Mouse (Mus musculus) layer of hippocampus, adult 2 months (tissue): ENCODE measurements around the gene Tmed3. TPM values are rescaled to one million over a fixed set of nuclear protein-coding genes. Genes with fewer than 3 reads are reported as not detected.

ENCODE experiments used
- DNase-seq, 2 experiments: peaks; one replicate each; pipeline ENCODE4 v3.0.0; 2022; ENCODE audit warnings: low spot score in 2 of 2
- H3K27ac ChIP-seq: fragments of 200-600 bp; 2 replicates; pipeline ENCODE4 v1.8.1; 2022
- H3K4me3 ChIP-seq: fragments of 200-600 bp; 2 replicates; pipeline ENCODE4 v1.8.1; 2022; ENCODE audit warnings: mild to moderate bottlenecking
- CTCF ChIP-seq: fragments of 200-600 bp; conservative IDR thresholded peaks from 2 replicates; pipeline ENCODE4 v1.8.1; 2022; ENCODE audit warnings: antibody characterized with exemption, mild to moderate bottlenecking, moderate library complexity
- long read RNA-seq, 2 experiments: library from polyadenylated mRNA; stranded (forward); transcript quantifications; one replicate each; pipeline ENCODE4 v2.0.0; 2021; ENCODE audit warnings: borderline mapping rate in 2 of 2
- total RNA-seq, 2 experiments: library from RNA; stranded (reverse); gene quantifications; 2 replicates each; pipeline ENCODE4 v1.2.3; 2021

Gene Tmed3
- total RNA-seq, result 10 to 100 TPM; 24.8 to 26.4 TPM
- long read RNA-seq, experiment 1, transcript Tmed3-201 (3 exons, 1,346 nt), result major isoform, 17 of 20 reads
- long read RNA-seq, experiment 1, partial matches to known transcripts, result 1 of 20 reads
- long read RNA-seq, experiment 1, other reads (novel, unspliced or antisense), result 2 of 20 reads
- long read RNA-seq, experiment 2, transcript Tmed3-201 (3 exons, 1,346 nt), result major isoform, 30 of 34 reads
- long read RNA-seq, experiment 2, partial matches to known transcripts, result 4 of 34 reads
- long read RNA-seq, experiment 2, other reads (novel, unspliced or antisense), result 0 of 34 reads

DNA sequence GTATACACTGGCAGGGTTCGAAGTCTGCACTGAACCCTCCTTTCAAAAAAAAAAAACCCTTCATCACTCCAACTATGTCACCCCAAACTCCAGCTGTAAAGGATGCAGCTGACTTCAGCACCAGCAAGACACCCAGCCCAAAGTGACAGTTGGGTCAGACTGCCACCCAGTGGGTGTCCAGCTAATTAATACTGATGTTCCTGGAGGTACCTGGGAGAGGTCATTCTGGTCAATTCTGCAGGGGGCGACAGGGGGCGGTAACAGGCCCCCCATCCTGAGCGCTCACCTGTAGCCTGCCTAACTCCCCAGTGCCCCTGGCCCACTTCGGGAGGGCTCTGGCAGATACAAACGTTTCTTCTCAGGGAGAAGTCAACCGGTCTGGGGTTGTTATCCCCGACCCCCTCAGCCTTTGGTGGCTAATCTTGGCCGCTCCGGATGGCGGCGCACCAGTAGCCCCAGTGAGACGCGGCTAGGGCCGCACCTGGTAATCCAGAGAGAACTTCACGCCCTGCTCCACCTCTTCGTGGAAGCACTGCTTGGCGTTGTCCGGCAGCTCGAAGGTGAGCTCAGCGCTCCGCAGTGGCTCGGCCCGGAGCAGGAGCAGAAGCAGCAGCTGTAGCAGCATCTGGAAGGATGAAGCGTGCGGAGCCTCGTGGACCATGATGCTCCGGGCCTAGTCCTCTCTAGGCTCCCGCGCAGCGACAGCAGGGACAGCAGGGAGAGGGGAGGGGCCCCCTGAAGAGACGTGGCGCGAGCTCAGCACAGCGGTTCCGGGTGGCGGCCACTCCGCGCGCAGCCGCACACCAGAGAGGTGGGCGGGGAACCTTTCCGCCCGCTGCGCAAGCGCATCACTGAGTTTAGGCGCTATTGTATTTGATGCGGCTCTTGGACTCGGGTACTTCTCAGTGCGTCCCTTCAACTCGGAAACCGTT is at the start of gene Tmed3:
Gene Tmed3, minus strand, starts transcription at position 804 of the 932 bp plus-strand sequence.
- Histone ChIP-seq H3K4me3 (peak within 1 kb of the TSS; percentile 72), H3K27ac (peak within 1 kb of the TSS; percentile 93)
- DNase-seq, result peak; percentile 94 to 95
- TF ChIP-seq CTCF, result peak; percentile 57

DNA sequence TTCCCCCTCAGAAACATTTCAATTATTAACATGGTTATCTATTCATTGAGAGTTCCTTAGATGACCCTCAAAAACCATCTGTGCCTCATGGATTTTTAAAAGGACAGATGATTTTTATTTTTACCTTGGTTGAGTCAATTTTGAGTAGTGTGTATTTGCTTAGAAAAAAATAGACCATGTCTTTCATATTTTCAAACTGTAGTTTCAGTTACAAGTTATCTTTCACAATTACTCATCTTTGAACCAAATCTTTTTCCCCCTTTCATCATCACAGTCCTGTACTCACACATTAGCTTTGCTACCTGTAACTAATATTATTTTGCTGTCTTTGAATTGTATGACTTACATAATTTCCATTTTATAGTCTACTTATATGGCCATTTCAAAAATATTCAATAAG is 35.2 kb upstream of the Tmed3 start:
- Histone ChIP-seq H3K27ac (no peak overlapping the region), H3K4me3 (no peak overlapping the region)
- no peak for DNase-seq
- TF ChIP-seq CTCF, result no peak

DNA sequence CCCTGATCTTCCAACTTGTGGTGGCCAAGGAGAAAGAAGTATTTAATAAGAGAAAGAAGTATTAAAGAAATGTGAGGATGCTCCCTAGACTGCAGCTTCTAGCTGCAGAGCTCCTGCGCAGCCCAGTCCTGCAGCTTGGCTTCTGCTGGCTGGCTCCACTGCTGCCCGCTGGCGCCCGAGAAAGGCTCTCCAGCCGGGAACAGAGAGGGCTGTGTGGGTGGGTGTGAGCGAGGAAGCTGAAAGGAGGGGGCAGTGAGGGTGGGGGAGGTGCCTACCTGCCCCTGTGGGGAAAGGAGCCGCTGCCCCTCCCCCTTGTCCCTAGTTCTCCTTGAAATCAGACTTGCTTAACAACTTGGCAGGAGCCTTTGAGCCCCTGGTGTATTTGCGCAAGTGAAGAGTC is 33.4 kb upstream of the Tmed3 start, which contains the start of gene Ankrd34c:
Gene Ankrd34c, minus strand, starts transcription at position 181 of the 400 bp plus-strand sequence.
- Histone ChIP-seq H3K27ac (no peak within 1 kb of the TSS), H3K4me3 (peak within 1 kb of the TSS; percentile 39)
- no peak for TF ChIP-seq CTCF
- peak in 1 of 2 experiments; percentile 11 for DNase-seq

DNA sequence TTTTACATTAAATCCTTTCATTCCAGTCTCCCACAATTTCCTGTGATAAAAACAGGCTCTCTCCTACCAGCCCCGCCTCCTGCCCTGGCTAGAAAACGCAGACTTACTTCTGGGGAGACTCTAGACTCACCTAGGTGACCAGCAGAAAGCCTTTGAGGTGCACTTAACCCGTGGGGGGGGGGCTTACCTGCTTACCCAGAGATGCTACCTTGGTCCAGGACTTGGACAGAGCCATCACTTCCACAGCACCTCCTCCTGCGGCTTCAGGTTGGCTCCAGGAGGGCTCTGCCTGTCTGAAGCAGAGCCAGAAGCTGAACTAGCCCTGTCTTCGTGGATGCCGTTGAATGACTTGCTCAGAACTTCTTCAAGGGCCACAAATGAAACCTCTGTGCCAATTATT is 33.0 kb upstream of the Tmed3 start:
- TF ChIP-seq CTCF, result no peak

DNA sequence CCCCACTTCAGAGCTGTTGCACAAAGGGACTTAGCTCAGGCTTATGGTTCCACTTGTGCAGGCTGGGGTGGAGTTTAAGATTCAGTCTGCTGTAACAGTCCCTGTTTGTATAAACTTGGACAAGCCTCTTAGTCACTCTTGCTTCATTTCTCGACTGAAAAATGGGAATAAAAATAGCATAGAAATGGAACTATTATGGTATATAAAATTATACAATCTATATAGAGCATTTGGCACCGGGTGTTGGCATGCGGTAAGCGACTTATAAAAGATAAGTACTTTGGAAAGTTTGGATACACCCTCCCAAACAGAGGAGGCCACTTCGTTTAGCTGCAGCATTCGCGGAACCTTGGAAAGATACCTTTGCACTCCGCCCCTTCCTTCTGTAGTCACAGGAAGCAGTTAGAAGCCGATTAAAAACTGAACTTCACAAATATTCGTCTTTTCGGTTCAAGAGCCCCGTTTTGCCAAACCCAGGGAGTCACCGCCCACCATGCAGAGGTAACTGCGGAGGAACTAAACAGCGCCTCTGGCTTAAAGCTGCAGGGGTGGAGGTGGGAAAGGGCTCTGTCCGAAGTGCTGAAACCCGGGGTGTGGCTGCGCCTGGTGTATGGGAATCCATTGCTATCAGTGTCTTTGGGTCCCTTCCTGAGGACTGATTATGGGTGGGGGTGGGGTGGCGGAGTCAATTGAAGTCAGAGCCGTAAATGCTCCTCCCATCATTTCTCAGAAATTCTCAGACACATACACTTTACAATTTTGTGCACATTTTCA is 32.3 kb upstream of the Tmed3 start:
- TF ChIP-seq CTCF, result no peak
- DNase-seq, result no peak
- H3K4me3 ChIP-seq, result peak overlapping the region; percentile 39
- no peak overlapping the region for H3K27ac ChIP-seq

More for the DNA sequence above, 33.0 kb upstream of the Tmed3 start:
- no peak for DNase-seq
- peak overlapping the region; percentile 39 for H3K4me3 ChIP-seq
- H3K27ac ChIP-seq, result no peak overlapping the region

DNA sequence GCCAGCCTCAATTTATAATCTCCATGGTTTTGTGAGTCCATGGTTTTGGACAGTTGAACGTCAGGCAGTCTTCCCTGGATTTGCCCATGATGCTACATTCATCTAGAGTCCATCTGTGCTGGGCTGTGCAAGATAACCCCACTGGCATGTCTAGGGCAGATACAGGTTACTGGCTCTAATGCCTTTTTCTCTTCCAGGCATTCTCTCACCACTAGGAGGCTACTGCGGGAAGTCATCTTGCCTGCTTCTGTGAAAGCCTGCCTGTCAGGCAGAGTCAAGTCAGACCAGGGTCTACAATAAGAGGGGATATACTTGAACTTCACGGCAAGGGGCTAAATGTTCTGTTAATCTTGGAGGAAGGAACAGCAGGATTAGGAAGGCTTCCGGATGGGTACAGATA is 2.0 kb upstream of the Tmed3 start:
- DNase-seq, result peak in 1 of 2 experiments; percentile 23
- no peak overlapping the region for H3K27ac ChIP-seq
- TF ChIP-seq CTCF, result peak; percentile 80
- no peak overlapping the region for H3K4me3 ChIP-seq

DNA sequence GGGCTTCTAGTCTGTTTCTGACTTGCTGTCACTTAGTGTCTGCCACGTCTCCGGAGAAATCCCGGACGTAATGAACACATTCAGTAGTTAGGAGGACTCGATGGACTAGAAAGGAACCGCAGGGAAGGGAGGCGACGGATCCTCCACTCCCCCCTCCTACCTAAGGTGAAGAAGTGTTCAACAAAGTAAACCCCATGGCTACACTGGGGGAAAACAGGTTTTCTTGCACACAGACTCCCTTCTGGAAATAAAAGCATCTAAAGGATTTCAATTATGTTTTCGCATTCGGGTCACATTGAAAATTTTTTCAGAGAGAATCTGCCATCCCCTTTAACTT is 297 bp upstream of the Tmed3 start:
- no peak for DNase-seq
- peak overlapping the region; percentile 93 for H3K27ac ChIP-seq
- H3K4me3 ChIP-seq, result peak overlapping the region; percentile 72
- TF ChIP-seq CTCF, result no peak

DNA sequence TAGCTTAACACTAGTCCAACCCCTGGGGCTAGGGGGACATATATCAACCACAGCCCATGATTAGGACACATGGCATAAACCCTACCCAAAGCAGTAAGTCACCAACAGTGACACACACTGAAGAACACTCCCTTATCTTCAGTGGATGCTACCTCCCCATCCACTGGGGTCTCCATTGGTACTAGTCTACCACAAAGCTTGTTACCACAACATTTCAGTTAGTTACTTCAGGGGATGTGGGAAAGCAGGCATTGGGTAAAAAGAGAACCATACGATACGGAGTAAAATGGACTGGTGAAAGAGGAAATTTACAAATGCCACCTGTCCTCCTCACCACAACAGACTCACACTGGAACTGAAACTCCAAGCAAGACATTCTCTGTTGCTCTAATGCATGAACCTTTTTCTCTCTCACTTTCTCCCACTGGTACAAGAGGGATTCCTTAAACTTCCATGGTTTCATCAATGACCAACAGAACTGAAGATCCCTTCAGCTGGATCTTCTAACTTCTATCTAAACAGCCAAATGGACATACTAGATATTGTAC is 3.9 kb downstream of the Tmed3 start:
- TF ChIP-seq CTCF, result no peak
- Histone ChIP-seq H3K4me3 (no peak overlapping the region), H3K27ac (no peak overlapping the region)
- no peak for DNase-seq

DNA sequence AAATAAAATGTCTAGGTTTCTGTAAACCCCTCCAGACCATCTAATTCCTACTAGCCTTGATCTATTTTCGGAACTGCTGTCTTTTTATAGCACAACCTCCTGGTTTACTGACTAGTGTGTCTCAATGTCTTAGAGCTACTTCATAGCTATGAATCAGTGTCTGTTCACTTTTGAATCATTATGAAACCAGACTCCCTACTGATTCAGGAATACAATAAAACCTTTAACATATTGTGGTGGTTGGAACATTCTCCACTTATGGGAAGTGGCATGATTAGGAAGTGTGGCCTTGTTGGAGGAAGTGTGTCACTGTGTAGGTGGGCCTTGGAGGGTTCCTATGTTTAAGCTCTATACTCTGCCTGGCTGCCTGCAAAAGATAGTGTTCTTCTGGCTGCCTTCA is 9.7 kb downstream of the Tmed3 start:
- no peak for TF ChIP-seq CTCF
- DNase-seq, result no peak
- Histone ChIP-seq H3K27ac (no peak overlapping the region), H3K4me3 (no peak overlapping the region)

DNA sequence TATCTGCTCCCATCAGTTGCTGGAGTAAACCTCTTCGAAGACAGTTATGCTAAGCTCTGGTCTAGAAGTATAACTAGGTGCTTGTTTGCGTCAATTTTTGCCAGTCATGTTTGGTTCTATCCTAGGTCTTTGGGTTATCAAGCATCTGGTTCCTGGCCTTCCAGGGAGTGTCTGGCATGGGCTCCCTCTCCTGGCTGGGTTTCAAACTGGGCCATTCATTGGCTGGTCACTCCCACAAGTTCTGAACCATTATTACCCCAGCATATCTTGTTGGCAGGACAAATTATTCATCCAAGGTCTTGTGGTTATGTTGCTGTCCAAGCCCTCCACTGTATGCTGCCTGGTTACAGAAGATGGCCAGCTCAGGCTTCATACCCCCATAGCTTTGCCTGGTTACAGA is 11.2 kb downstream of the Tmed3 start:
- no peak for DNase-seq
- no peak overlapping the region for H3K4me3 ChIP-seq
- TF ChIP-seq CTCF, result no peak
- H3K27ac ChIP-seq, result no peak overlapping the region

DNA sequence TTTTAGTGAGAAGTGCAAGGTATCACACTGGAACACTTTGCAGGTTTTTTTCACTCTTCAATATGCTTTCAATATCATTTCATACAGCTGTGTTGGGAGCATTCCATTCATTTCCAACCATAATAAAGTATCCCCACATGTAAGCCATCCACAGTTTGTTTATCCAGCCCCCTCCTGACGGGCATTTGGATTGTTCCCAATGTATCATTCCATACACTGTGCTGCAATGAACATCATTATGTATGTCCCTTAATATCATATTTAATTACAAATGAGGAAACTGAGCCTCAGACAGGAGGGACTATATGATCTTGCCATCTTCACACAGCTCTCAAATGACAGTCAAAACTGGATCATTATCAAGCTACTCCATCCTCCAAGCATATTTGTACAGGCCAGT is 15.7 kb downstream of the Tmed3 start:
- H3K4me3 ChIP-seq, result no peak overlapping the region
- no peak overlapping the region for H3K27ac ChIP-seq
- TF ChIP-seq CTCF, result no peak
- no peak for DNase-seq

DNA sequence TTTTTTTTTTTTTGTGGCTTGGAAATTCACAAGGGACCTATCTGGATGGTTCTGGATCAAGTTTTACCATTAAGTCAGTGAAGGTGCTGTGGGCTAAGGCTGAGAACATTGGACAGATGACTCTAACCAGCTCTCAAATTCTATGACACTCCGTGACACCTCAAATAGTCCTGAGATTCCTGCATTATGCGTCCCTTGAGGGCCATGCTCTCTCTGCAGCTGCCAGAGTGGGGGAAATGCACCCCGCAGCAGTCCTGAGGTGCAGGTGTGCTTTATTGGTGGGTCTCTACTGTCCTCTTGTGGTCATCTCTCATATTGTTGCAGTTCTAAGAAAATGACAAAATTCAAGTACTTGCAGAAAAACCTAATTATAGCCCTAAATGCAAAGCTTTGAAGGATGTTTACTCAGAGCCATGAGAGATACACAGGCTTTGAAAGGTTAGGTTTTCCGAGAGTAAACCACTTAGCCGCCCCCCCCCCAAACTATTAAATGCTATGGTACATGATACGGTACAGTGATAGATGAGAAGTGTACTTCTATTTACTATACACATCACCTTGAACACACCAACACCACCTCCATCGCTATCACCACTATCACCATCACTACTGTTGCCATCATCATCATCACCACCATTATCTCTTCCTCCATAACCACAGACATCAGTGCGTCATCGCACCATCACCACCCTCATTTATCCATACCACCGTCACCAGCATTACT is 17.2 kb downstream of the Tmed3 start:
- DNase-seq, result peak in 1 of 2 experiments; percentile 41
- peak; percentile 88 for TF ChIP-seq CTCF
- no peak overlapping the region for H3K27ac ChIP-seq
- no peak overlapping the region for H3K4me3 ChIP-seq
